Mouse (Mus musculus) embryonic facial prominence, embryonic 12.5 days (tissue): ENCODE measurements around the gene Tinag. TPM values are rescaled to one million over a fixed set of nuclear protein-coding genes. Genes with fewer than 3 reads are reported as not detected.

Source experiments
- ATAC-seq: fragments of 200-750 bp; cut with Nextera tagmentation; 2 replicates; pipeline ENCODE4 v1.8.0; 2017; ENCODE audit not compliant: insufficient number of reproducible peaks, insufficient read depth, low FRiP score, low TSS enrichment
- H3K27ac ChIP-seq: fragments of 300-500 bp; sonication (generic); 2 replicates; pipeline ENCODE4 v1.5.1; 2016; ENCODE audit warnings: mild to moderate bottlenecking
- H3K27me3 ChIP-seq: fragments of 300-500 bp; sonication (generic); 2 replicates; pipeline ENCODE4 v1.6.1; 2016; ENCODE audit warnings: mild to moderate bottlenecking, moderate library complexity
- H3K36me3 ChIP-seq: fragments of 300-500 bp; sonication (generic); 2 replicates; pipeline ENCODE4 v1.6.1; 2016; ENCODE audit warnings: mild to moderate bottlenecking
- H3K4me1 ChIP-seq: fragments of 300-500 bp; sonication (generic); 2 replicates; pipeline ENCODE4 v1.6.1; 2016
- H3K4me2 ChIP-seq: fragments of 300-500 bp; sonication (generic); replicated peaks from 2 replicates; pipeline ENCODE4 v1.6.1; 2016; ENCODE audit warnings: mild to moderate bottlenecking, moderate library complexity
- H3K4me3 ChIP-seq: fragments of 300-500 bp; sonication (generic); 2 replicates; pipeline ENCODE4 v1.5.1; 2016; ENCODE audit warnings: mild to moderate bottlenecking
- H3K9ac ChIP-seq: fragments of 300-500 bp; sonication (generic); 2 replicates; pipeline ENCODE4 v1.6.1; 2016; ENCODE audit warnings: mild to moderate bottlenecking, moderate library complexity
- H3K9me3 ChIP-seq: fragments of 300-500 bp; sonication (generic); 2 replicates; pipeline ENCODE4 v1.6.1; 2016; ENCODE audit warnings: mild to moderate bottlenecking, moderate library complexity
- WGBS: fragments of 180-500 bp; shearing (Covaris S2); methylation state at CpG from one replicate; pipeline ENCODE4 v1.1.7; 2016; 5-methylcytosine and 5-hydroxymethylcytosine counted together
- polyA plus RNA-seq: library from polyadenylated mRNA; unstranded; fragments of >200 nt; fragmentation: Nextera tagmentation; extraction: Ambion mirVana; gene quantifications from 2 replicates; pipeline ENCODE4 v1.2.1, GENCODE M21; 2016

The Tinag gene
- polyA plus RNA-seq, 1 experiment from 2014 or later, result 0.79 TPM

DNA sequence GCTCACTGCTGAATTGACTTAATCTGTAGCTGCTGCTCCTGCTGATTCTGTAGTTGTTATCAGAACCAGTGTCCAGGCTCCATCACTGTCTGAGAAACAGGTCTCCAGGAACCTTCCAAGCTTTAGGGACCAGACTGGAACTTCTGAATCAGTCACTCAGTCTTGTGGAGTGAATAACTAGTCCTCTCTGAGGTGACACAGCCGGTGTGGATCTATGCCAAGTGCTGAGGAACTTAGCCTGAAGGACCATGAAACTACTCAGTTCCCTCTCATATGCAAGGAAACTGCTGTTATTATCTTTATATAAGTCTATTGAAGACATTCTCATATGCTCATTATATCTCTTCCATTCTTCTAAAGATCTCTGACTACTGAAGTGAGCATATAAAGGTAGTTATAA is 49.6 kb downstream of the Tinag start:
- no peaks in the 10 kb centered on the region for H3K27me3 ChIP-seq
- no peak overlapping the region for H3K4me3 ChIP-seq
- no peak overlapping the region for H3K27ac ChIP-seq
- H3K4me1 ChIP-seq, result no peaks in the 10 kb centered on the region
- 85% methylated on average over 1 of the region's 1 CpGs for WGBS
- H3K9ac ChIP-seq, result no peak overlapping the region
- H3K4me2 ChIP-seq, result no peak overlapping the region
- H3K9me3 ChIP-seq, result no peaks in the 10 kb centered on the region
- ATAC-seq, result no peak
- no peaks in the 10 kb centered on the region for H3K36me3 ChIP-seq

DNA sequence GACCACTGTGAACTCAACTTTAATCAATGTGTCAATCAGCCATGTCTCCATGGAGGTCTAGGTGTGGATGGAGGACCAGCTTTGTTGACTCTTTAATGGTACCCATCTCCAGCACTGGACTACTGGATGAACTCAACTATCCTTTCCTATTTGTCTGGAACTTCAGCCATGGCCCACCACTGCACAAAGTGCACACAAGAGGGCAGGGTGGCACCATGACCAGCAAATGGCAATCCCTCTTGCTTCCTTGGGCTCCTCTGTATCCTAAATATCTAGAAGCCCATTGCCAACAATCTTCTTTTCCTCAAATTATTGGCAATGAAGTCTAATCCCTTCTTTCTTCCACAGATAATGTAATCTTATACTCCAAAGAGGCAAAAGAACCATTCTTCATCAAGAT is 55.6 kb downstream of the Tinag start:
- H3K27me3 ChIP-seq, result no peaks in the 10 kb centered on the region
- ATAC-seq, result no peak
- no peak overlapping the region for H3K4me3 ChIP-seq
- H3K9me3 ChIP-seq, result no peaks in the 10 kb centered on the region
- no peak overlapping the region for H3K9ac ChIP-seq
- H3K4me1 ChIP-seq, result no peaks in the 10 kb centered on the region
- H3K4me2 ChIP-seq, result no peak overlapping the region
- no peak overlapping the region for H3K27ac ChIP-seq
- no peaks in the 10 kb centered on the region for H3K36me3 ChIP-seq

DNA sequence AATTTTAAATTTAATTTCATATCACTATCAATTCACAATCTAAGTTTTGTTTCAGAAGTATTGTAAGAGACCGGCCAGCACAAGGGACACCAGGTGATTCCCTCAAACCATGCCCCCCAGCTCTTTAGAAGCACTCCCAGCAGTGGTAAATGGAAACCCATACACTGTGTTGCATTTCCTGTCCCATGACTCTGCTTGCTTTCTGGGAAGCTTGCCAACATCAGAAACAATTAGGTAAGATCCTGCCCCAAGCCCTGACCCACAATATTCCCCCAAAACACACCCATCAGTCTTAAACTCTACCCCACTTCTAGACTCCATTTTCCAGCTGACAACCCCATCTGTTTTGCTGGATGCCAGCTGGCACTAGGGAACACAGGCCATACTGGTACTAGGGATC is 110.8 kb downstream of the Tinag start:
- no peaks in the 10 kb centered on the region for H3K36me3 ChIP-seq
- ATAC-seq, result no peak
- no peak overlapping the region for H3K9ac ChIP-seq
- H3K27me3 ChIP-seq, result no peaks in the 10 kb centered on the region
- H3K4me2 ChIP-seq, result no peak overlapping the region
- no peaks in the 10 kb centered on the region for H3K9me3 ChIP-seq
- WGBS, result 79% methylated on average over 1 of the region's 1 CpGs
- no peak overlapping the region for H3K4me3 ChIP-seq
- H3K27ac ChIP-seq, result no peak overlapping the region
- no peaks in the 10 kb centered on the region for H3K4me1 ChIP-seq

DNA sequence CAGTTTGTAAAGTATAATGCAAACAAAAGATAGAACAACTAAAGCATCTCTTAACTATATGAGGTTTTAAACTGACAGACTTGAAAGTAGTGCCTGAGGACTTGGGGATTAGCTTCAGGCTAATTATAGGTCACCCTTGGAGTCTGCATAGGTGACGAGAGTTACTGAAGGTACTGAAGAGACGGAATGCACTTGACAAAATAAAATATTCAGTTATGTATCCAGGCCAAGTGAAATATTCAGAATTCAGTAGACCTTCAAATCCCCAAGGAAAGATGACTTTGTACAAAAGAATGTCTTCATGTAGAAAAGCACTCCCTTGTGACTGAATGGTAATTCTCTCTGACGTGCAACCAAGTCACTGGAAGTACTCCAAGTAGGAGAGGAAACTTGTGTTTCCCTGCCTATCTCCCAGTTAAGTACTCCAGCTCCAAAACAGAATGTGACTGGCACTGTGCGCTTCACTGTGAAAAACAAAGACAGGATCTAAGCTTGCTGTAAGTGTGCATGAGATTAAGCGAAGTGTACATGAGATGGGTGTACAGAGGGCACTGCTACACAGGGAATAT is 130.4 kb downstream of the Tinag start:
- Histone ChIP-seq H3K4me2 (no peak overlapping the region), H3K9ac (no peak overlapping the region), H3K9me3 (no peaks in the 10 kb centered on the region), H3K36me3 (no peaks in the 10 kb centered on the region), H3K27me3 (no peaks in the 10 kb centered on the region), H3K4me1 (no peaks in the 10 kb centered on the region), H3K4me3 (no peak overlapping the region), H3K27ac (no peak overlapping the region)
- WGBS, result 80% methylated on average over 5 of the region's 5 CpGs
- ATAC-seq, result no peak
